Mouse (Mus musculus): ENCODE measurements around the gene St8sia6. TPM values are rescaled to one million over a fixed set of nuclear protein-coding genes. Genes with fewer than 3 reads are reported as not detected.
"Not testable (repeated sequence)": the region's sequence is repeated elsewhere in the genome, so short reads cannot be mapped to it uniquely, and the experiment has no call there.

The St8sia6 gene
- polyA plus RNA-seq, 1 experiment = 1.1 TPM

GRCm38 (mm10) chr2:13786577-13787168 lies 7.2 kb downstream of the St8sia6 start:
- Histone ChIP-seq H3K4me1 (replicated peaks; ENCODE audit: control insufficient read depth, insufficient read depth, low read length) (no peaks in the 10 kb centered on the region), H3K27me3 (ENCODE audit: control insufficient read depth, insufficient read depth, low read length) (no peaks in the 10 kb centered on the region; the same call in 1 of the 2 replicates), H3K27ac (ENCODE audit: control insufficient read depth, insufficient read depth, low read length) (no peak overlapping the region), H3K4me3 (ENCODE audit: control insufficient read depth, insufficient read depth, low read length) (no peak overlapping the region), H3K36me3 (ENCODE audit: control insufficient read depth, insufficient read depth, low read length) (no peaks in the 10 kb centered on the region)
- WGBS = 43% methylated on average over 1 of the region's 1 CpGs
- DNase-seq = no peak
- TF ChIP-seq CTCF (IDR thresholded peaks at IDR 0.05; ENCODE audit: borderline replicate concordance, control insufficient read depth, extremely low read depth, insufficient read depth, low read length, poor library complexity) (no peak), POLR2A (IDR thresholded peaks at IDR 0.05; ENCODE audit: control insufficient read depth, extremely low read depth, insufficient read depth, low read length, poor library complexity) (no peak)

GRCm38 (mm10) chr2:13785992-13786391 lies 7.9 kb downstream of the St8sia6 start:
- DNase-seq; H3K36me3 ChIP-seq (ENCODE audit: control insufficient read depth, insufficient read depth, low read length); H3K27ac ChIP-seq (ENCODE audit: control insufficient read depth, insufficient read depth, low read length); H3K27me3 ChIP-seq (ENCODE audit: control insufficient read depth, insufficient read depth, low read length); H3K4me1 ChIP-seq (replicated peaks; ENCODE audit: control insufficient read depth, insufficient read depth, low read length); H3K4me3 ChIP-seq (ENCODE audit: control insufficient read depth, insufficient read depth, low read length): not testable (repeated sequence)
- 46% methylated on average over 3 of the region's 3 CpGs for WGBS

- Histone ChIP-seq H3K27ac (ENCODE audit: control insufficient read depth, insufficient read depth, low read length) (no peak overlapping the region), H3K36me3 (ENCODE audit: control insufficient read depth, insufficient read depth, low read length) (no peaks in the 10 kb centered on the region), H3K27me3 (ENCODE audit: control insufficient read depth, insufficient read depth, low read length) (no peaks in the 10 kb centered on the region; the same call in 1 of the 2 replicates), H3K4me1 (replicated peaks; ENCODE audit: control insufficient read depth, insufficient read depth, low read length) (no peaks in the 10 kb centered on the region), H3K4me3 (ENCODE audit: control insufficient read depth, insufficient read depth, low read length) (no peak overlapping the region)
- TF ChIP-seq CTCF (IDR thresholded peaks at IDR 0.05; ENCODE audit: borderline replicate concordance, control insufficient read depth, extremely low read depth, insufficient read depth, low read length, poor library complexity) = no peak
- no peak for TF ChIP-seq POLR2A (IDR thresholded peaks at IDR 0.05; ENCODE audit: control insufficient read depth, extremely low read depth, insufficient read depth, low read length, poor library complexity)
- WGBS = 34% methylated on average over 2 of the region's 2 CpGs
- DNase-seq = no peak
Observed at GRCm38 (mm10) chr2:13785247-13785646, 8.6 kb downstream of the St8sia6 start.

- Histone ChIP-seq H3K36me3 (ENCODE audit: control insufficient read depth, insufficient read depth, low read length) (no peaks in the 10 kb centered on the region), H3K4me1 (replicated peaks; ENCODE audit: control insufficient read depth, insufficient read depth, low read length) (no peaks in the 10 kb centered on the region), H3K27ac (ENCODE audit: control insufficient read depth, insufficient read depth, low read length) (no peak overlapping the region), H3K4me3 (ENCODE audit: control insufficient read depth, insufficient read depth, low read length) (no peak overlapping the region), H3K27me3 (ENCODE audit: control insufficient read depth, insufficient read depth, low read length) (no peaks in the 10 kb centered on the region)
- TF ChIP-seq POLR2A (IDR thresholded peaks at IDR 0.05; ENCODE audit: control insufficient read depth, extremely low read depth, insufficient read depth, low read length, poor library complexity) (no peak), CTCF (IDR thresholded peaks at IDR 0.05; ENCODE audit: borderline replicate concordance, control insufficient read depth, extremely low read depth, insufficient read depth, low read length, poor library complexity) (no peak)
- WGBS = 98% methylated on average over 1 of the region's 1 CpGs
- DNase-seq = no peak
Observed at GRCm38 (mm10) chr2:13784448-13784847, 9.4 kb downstream of the St8sia6 start.

GRCm38 (mm10) chr2:13777032-13777431 lies 16.8 kb downstream of the St8sia6 start:
- DNase-seq = no peak
- no peaks in the 10 kb centered on the region for H3K36me3 ChIP-seq (ENCODE audit: control insufficient read depth, insufficient read depth, low read length)

GRCm38 (mm10) chr2:13776453-13776852 lies 17.4 kb downstream of the St8sia6 start:
- no peaks in the 10 kb centered on the region for H3K27me3 ChIP-seq (ENCODE audit: control insufficient read depth, insufficient read depth, low read length)
- H3K4me3 ChIP-seq (ENCODE audit: control insufficient read depth, insufficient read depth, low read length) = no peak overlapping the region
- no peaks in the 10 kb centered on the region for H3K4me1 ChIP-seq (replicated peaks; ENCODE audit: control insufficient read depth, insufficient read depth, low read length)
- H3K27ac ChIP-seq (ENCODE audit: control insufficient read depth, insufficient read depth, low read length) = no peak overlapping the region
- H3K36me3 ChIP-seq (ENCODE audit: control insufficient read depth, insufficient read depth, low read length) = no peaks in the 10 kb centered on the region
- 89% methylated on average over 1 of the region's 1 CpGs for WGBS
- no peak for DNase-seq
- no peak for TF ChIP-seq POLR2A (IDR thresholded peaks at IDR 0.05; ENCODE audit: control insufficient read depth, extremely low read depth, insufficient read depth, low read length, poor library complexity)
- TF ChIP-seq CTCF (IDR thresholded peaks at IDR 0.05; ENCODE audit: borderline replicate concordance, control insufficient read depth, extremely low read depth, insufficient read depth, low read length, poor library complexity) = no peak

More at GRCm38 (mm10) chr2:13777032-13777431, 16.8 kb downstream of the St8sia6 start:
- H3K27ac ChIP-seq (ENCODE audit: control insufficient read depth, insufficient read depth, low read length) = no peak overlapping the region
- H3K27me3 ChIP-seq (ENCODE audit: control insufficient read depth, insufficient read depth, low read length) = no peaks in the 10 kb centered on the region
- no peaks in the 10 kb centered on the region for H3K4me1 ChIP-seq (replicated peaks; ENCODE audit: control insufficient read depth, insufficient read depth, low read length)
- TF ChIP-seq POLR2A (IDR thresholded peaks at IDR 0.05; ENCODE audit: control insufficient read depth, extremely low read depth, insufficient read depth, low read length, poor library complexity) (no peak), CTCF (IDR thresholded peaks at IDR 0.05; ENCODE audit: borderline replicate concordance, control insufficient read depth, extremely low read depth, insufficient read depth, low read length, poor library complexity) (no peak)
- H3K4me3 ChIP-seq (ENCODE audit: control insufficient read depth, insufficient read depth, low read length) = no peak overlapping the region

GRCm38 (mm10) chr2:13775056-13775455 lies 18.8 kb downstream of the St8sia6 start:
- TF ChIP-seq POLR2A (IDR thresholded peaks at IDR 0.05; ENCODE audit: control insufficient read depth, extremely low read depth, insufficient read depth, low read length, poor library complexity) (no peak), CTCF (IDR thresholded peaks at IDR 0.05; ENCODE audit: borderline replicate concordance, control insufficient read depth, extremely low read depth, insufficient read depth, low read length, poor library complexity) (no peak)
- 93% methylated on average over 3 of the region's 3 CpGs for WGBS
- H3K27ac ChIP-seq (ENCODE audit: control insufficient read depth, insufficient read depth, low read length) = no peak overlapping the region

More at GRCm38 (mm10) chr2:13775056-13775455, 18.8 kb downstream of the St8sia6 start:
- H3K27me3 ChIP-seq (ENCODE audit: control insufficient read depth, insufficient read depth, low read length) = no peaks in the 10 kb centered on the region
- no peaks in the 10 kb centered on the region for H3K4me1 ChIP-seq (replicated peaks; ENCODE audit: control insufficient read depth, insufficient read depth, low read length)
- no peak for DNase-seq
- H3K4me3 ChIP-seq (ENCODE audit: control insufficient read depth, insufficient read depth, low read length) = no peak overlapping the region
- no peaks in the 10 kb centered on the region for H3K36me3 ChIP-seq (ENCODE audit: control insufficient read depth, insufficient read depth, low read length)
